Mouse (Mus musculus): ENCODE data around the gene Trim7. TPM values are rescaled to one million over a fixed set of nuclear protein-coding genes. Genes with fewer than 3 reads are reported as not detected.

The Trim7 gene
- total RNA-seq, 2 experiments from 2014 or later: 10.1 to 12.8 TPM

DNA sequence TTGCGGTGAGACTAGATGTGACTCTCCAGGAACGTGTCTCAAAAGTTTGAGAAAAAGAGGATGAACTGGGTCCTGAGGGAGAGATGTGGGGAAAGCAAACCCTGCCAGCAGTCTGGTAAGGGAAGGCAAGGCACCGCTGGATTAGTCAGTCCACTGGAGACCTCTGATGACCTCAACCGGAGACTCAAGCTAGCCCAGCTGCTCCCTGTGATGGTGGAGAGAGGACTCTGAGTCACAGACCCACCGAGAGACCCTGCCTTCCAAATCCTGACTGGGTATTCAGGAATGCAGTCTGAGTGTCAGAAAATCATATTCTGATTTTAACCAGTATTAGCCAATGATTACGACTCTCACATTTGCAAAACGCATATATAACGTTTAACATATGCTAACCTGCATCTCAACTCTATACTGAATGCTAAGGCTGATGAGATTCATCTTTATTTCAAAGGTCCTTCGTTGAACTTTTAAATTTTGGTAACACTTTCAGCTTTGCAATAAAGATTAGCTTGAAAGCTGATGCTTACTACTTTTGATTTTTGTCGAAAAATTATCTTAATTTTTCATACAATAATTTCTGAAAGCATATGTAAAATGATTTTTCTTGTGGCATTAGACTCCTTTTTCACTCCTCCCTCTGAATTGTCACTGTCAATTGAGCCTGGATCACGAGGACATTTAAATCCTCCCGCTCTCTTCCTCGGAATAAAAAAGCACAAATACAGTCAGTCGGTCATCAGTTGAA is 3.0 kb upstream of the Trim7 start:
- no peak for DNase-seq
- intact Hi-C loops (cut with DNase I): no loop called here

DNA sequence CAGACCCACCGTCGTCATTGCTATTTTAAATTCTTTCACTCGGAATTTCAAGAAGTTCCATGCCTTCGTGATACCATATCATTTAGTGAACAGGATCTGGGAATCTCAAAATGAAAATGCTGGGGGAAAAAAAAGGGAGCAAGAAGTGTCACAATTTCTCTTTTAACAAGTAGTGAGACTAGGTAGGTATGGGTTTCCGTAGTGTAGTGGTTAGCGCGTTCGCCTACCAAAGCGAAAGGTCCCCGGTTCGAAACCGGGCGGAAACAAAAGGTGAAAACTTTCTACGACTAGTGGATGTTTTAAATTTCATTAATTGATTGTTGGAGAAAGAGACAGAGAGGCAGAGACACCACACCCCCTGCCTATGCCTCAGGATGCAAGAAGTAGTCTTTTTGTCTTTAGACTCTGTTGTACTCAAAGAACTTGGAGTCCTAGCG is 2.4 kb upstream of the Trim7 start:
- peak; percentile 58 to 68 for DNase-seq
- intact Hi-C loops (cut with DNase I): no loop called here

GRCm38 (mm10) chr11:48824311-48824830 is 1.6 kb upstream of the Trim7 start:
- intact Hi-C loops (cut with DNase I): no loop called here

DNA sequence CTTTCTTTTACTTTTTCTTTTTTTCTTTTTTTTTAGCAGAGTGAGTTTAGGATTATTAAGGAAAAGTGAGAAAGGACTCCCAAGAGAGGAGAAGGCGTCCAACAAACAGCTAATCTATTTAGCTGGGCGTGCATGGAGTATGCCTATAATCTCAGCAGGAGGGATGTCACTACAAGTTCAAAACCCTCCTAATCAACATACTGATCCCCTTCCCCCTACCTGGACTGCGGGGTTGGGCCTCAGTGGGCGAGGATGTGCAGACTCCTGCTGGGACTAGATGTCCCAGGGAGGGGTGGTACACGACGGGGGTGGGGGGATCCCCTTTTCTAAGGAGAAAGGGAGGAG is 784 bp downstream of the Trim7 start:
- DNase-seq: no peak
- intact Hi-C loops (cut with DNase I): no loop called here

More at GRCm38 (mm10) chr11:48824311-48824830, 1.6 kb upstream of the Trim7 start:
- no peak for DNase-seq

DNA sequence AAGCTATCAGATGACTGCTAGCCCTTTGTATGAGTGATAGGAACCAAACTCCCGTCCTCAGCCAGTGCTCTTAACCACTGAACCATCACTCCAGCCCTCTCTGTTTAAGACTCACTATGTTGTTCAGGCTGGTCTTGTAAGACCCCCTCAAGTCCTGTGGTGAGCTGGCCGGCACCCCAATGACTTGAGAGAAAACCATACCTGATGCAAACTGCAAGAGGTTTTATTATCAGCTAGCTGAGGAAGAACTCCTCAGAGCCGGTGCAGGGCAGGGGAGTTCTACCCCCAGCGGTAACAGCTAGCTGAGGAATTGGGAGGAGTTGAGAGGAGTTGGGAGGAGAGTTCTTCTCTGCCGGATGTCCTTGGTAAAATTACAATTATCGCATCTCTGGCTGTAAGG is 2.0 kb downstream of the Trim7 start:
- DNase-seq: no peak
- intact Hi-C loops (cut with DNase I): no loop called here

DNA sequence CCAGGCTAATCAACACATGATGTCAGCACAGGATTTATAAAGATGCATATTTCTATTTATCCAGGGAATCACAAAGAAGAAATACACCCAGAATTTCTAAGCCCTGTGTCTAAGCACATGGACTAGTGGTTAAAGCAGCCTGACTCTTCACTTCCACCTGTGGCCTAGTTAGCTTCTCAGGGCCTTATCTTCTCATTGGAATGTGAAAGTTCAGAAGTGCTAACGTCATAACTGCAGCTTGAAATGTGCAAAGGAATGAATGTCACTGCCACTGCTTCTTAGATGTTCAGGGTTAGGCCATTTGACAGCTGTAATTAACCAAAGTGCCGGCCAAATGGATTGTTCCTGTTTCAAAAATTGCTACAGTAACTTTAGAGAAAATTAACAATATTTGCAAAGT is 4.3 kb downstream of the Trim7 start:
- intact Hi-C loops (cut with DNase I): no loop called here
- no peak for DNase-seq

DNA sequence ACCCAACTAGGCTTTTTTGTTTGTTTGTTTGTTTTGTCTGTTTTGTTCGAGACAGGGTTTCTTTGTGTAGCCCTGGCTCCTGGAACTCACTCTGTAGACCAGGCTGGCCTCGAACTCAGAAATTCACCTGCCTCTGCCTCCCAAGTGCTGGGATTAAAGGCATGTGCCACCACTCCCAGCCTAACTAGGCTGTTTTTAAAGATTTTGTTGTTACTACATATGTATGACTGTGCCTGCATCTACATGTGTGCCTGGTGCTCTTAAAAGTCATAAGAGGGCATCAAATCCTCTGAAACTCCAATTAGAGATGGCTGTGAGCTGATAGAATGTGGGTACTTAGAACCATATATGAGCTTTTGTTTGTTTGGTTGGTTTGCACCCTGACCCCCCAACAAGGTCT is 5.3 kb downstream of the Trim7 start:
- no peak for DNase-seq
- intact Hi-C loops (cut with DNase I): no loop called here

- intact Hi-C loops (cut with DNase I): loop anchor here (1.0 kb wide), 1 partner anchor 15 kb away; no protein-coding TSS in a partner anchor
- DNase-seq: no peak
Observed at GRCm38 (mm10) chr11:48833078-48833730, 7.3 kb downstream of the Trim7 start.

GRCm38 (mm10) chr11:48833731-48834639 is 8.0 kb downstream of the Trim7 start:
- intact Hi-C loops (cut with DNase I): loop anchor here (1.0 kb wide), 2 partner anchors 16 to 22 kb away; no protein-coding TSS in a partner anchor
- DNase-seq: peak; percentile 93 to 94

GRCm38 (mm10) chr11:48835923-48836322 is 10.0 kb downstream of the Trim7 start:
- intact Hi-C loops (cut with DNase I): no loop called here
- no peak for DNase-seq

DNA sequence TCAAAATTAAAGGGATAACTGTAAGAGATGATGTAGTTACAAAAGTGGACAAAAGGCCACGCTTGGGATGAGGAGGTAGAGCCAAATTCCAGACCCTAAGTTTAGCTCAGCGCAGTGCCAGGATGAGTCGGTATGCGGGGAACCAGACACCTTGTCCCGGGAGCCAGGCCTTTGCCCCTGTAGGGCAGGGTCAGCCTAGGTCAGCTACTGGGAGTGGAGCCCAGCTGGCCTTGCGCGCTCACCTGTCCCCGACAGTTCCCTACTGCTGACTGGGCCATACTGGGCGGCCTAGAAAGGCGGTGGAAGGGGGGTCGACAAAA is 11.0 kb downstream of the Trim7 start:
- peak in 1 of 2 experiments; percentile 72 for DNase-seq
- intact Hi-C loops (cut with DNase I): no loop called here

GRCm38 (mm10) chr11:48837310-48838180 is 11.6 kb downstream of the Trim7 start:
- peak; percentile 75 to 76 for DNase-seq
- intact Hi-C loops (cut with DNase I): no loop called here

- intact Hi-C loops (cut with DNase I): no loop called here
- DNase-seq: no peak
Observed at GRCm38 (mm10) chr11:48838181-48838797, 12.3 kb downstream of the Trim7 start.

DNA sequence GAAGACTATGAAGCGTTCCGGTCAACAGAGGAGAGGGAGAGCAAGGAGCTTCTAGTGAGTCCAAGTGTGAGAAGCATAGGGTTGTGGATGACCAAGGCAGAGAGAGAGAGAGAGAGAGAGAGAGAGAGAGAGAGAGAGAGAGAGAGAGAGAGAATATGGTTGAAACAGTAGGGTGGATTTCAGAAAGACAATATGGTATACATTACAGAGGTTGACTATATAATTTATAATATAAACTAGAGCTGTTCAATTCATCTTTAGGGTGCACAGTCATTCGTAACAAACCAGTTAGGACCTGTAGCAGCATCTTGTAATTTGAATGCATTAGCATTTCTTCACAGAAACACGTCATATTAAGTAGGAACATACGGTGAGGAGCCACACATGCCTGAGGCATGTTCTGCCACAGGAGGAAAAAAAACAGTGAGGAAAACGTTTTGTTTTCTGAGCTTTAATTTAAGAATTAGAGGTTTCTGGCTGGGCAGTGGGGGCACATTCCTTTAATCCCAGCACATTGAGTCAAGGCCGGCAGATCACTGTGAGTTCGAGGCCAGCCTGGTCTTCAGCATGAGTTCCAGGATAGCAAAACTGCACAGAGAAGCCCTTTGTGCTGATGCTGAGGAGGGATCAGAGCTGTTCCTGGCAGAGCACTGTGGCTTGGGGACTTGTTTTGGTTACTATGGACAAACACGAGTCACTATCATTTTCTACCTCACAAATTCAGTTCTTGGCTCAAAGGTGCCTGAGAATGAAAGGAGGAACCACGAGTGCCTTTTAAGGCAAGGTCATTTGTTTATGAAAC is 13.1 kb downstream of the Trim7 start:
- no peak for DNase-seq
- intact Hi-C loops (cut with DNase I): no loop called here

DNA sequence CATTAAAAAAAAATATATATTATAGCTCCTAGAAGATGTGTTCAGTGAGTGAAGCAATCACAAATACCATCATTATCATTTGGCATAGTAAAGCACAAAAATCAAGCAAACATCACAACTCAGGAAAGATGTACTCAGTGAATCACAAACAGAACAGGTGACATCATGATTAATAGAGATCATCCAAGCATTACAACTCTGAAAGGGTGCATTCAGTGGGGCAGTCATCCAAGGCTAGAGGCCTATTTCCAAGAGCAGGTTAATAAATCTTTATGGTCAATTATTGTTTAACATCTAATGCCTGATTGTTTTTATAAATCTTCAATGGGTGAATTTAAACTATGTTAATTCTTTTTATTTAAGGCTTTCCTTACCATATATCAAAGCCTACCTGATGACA is 14.9 kb downstream of the Trim7 start:
- DNase-seq: no peak
- intact Hi-C loops (cut with DNase I): no loop called here

- intact Hi-C loops (cut with DNase I): no loop called here
- no peak for DNase-seq
Observed at GRCm38 (mm10) chr11:48841213-48841612, 15.3 kb downstream of the Trim7 start.

DNA sequence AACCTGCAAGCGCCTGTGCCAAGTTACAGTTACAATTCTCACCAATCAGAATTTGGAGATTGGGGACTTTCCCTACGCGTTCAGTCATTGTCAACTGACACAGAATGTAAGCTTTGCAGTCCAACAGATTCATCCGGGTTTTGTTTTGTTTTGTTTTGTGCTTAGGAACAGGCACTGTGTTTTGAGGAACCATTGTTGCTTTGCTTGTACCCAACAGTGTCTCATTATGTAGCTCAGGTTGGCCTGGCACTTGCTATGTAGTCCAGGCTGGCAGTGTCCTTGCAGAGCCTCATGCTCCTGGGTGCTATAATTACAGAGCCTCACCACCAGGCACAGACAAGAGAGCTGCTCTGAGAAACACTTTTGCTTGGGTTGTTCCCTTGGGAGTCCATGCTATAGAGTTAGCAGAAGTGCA is 16.4 kb downstream of the Trim7 start:
- DNase-seq: no peak

DNA sequence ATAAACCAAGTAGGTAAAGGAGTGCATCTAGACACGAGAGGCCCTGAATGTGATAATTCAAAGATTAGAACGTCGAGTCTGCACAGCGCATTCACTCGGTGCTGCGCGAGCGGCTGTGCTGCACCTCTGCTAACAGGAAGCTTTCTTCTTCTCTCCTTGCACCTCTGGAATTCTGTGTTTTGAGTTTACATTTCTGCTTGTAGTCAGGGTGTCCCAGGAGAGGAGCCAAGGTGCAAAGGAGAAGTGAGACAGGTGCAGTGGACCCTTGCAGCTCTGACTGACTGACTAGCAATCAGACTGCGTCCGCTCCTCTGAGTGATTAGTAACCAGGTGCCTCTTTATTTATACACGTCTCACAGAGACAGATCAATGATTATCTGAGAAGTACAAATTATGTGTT is 17.3 kb downstream of the Trim7 start:
- no peak for DNase-seq
- intact Hi-C loops (cut with DNase I): no loop called here

More for the DNA sequence above, 16.4 kb downstream of the Trim7 start:
- intact Hi-C loops (cut with DNase I): no loop called here

DNA sequence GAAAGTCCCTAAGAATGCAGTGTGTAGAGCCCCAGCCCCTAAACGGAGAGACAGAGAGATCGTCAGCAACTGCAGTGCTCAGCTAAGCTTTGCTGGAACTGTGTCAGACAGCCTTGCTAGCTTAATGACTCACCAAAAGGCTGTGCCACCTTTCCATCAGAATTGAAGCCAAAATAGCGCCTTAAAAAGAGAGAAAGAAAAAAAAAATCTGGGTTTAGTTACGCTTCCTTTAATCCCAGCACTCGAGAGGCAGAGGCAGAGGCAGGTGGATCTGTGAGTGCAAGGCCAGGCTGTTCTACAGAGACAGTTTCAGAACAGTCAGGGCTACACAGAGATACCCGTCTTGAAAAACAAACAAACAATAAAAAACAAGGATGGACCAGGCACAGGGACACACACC is 18.4 kb downstream of the Trim7 start:
- intact Hi-C loops (cut with DNase I): no loop called here
- no peak for DNase-seq
